Mouse (Mus musculus): ENCODE data around the gene Hivep3. TPM values are rescaled to one million over a fixed set of nuclear protein-coding genes. Genes with fewer than 3 reads are reported as not detected.

Hivep3 gene
- total RNA-seq, 2 experiments from 2014 or later, result 0.15 to 2.1 TPM

- no peak for ATAC-seq (replicated peaks; ENCODE audit: low FRiP score, poor library complexity, severe bottlenecking)
These were observed 26.1 kb downstream of the Hivep3 start for GRCm38 (mm10) chr4:119759574-119760233.

GRCm38 (mm10) chr4:119760820-119761219 lies 27.2 kb downstream of the Hivep3 start:
- no peak; the same call in 1 of the 2 replicates for ATAC-seq (replicated peaks; ENCODE audit: low FRiP score, poor library complexity, severe bottlenecking)

DNA sequence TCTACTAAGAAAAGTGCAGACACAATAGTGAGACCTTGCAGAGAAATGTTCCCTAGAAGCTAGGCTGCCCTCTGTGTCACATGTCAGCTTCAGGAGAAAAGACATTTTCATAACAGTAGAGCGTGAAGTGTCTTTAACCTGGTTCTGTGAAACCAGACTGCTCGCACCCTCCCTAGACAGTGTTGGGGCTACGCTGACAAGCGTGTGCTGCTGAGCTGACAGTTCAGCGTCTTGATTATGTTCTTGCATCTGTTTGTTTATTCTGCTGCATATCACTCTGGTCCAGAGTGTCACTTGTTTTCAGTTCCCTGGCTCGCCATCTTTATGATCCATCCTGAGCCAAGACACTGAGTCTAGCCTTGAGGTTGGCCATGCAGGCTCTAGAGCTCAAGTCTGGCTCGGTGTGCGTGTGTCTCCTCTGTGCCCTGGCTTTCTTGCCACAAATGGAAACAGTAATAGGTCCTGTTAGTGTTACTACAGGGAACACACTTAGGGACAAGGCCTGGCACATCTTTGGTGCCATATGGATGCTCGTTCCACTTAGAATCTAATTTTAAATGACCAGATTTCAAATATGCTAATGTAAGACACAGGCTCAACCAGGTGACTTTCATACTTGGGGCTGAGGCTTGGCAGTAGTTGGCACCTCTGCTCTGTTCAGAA lies 28.0 kb downstream of the Hivep3 start:
- ATAC-seq (replicated peaks; ENCODE audit: low FRiP score, poor library complexity, severe bottlenecking), result no peak

DNA sequence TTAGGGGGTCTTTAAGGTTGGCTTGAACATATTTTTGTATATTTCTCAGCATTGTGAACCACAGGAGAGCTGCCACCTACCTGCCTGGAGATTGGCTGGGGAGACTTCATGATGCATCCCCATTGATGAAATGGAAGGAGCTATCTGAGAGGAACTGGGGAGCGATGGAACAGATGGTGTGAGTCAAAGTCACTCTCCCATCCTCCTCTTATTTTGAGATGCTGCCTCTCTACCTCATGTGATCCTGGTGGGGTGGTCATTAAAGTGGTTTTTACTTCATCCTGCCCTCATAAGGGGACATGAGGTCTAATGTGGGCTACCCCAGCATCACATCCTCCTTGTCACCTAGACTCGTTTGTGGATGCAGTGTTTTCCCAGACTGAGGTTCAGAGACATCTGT lies 28.6 kb downstream of the Hivep3 start:
- no peak for ATAC-seq (replicated peaks; ENCODE audit: low FRiP score, poor library complexity, severe bottlenecking)

DNA sequence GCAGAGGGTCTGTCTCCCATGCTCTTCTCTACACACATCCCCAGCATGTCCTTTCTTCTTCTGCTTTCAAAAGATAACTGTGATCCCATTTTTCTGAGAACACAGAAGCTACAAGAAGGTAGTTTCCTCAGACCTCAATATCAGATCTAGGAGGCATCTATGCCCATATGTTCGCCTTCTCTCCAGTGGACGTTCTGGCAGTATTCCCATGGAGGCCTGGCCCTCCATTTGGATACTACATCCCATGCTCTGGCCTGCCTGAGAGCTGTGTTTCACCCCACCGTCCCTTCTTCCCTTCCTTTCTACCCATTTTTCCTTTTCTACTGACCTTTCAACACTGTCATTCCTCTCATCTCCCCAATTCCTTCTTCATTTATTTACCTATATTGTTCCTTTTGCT lies 34.5 kb downstream of the Hivep3 start:
- ATAC-seq (replicated peaks; ENCODE audit: low FRiP score, poor library complexity, severe bottlenecking), result no peak

DNA sequence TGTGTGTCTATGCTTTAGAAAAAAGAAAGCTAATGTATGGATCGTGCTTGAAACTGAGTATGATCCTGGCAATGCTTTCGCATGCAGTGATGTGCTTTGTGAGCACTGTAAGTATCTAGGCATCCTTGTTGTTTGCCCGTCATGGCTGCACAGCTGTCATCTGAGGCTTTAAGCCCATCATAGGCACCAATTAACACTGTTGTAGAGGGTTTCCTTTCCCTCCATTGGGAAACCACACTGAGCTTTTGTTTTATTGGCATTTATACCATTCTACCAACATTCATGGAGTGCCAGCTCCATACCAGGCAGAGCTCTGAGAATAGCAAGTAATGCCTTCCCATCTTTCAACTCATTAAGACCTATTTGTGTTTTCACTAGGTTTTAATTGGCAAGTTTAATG lies 42.3 kb downstream of the Hivep3 start:
- no peak for ATAC-seq (replicated peaks; ENCODE audit: low FRiP score, poor library complexity, severe bottlenecking)

GRCm38 (mm10) chr4:119777146-119777545 lies 43.6 kb downstream of the Hivep3 start:
- no peak for ATAC-seq (replicated peaks; ENCODE audit: low FRiP score, poor library complexity, severe bottlenecking)

DNA sequence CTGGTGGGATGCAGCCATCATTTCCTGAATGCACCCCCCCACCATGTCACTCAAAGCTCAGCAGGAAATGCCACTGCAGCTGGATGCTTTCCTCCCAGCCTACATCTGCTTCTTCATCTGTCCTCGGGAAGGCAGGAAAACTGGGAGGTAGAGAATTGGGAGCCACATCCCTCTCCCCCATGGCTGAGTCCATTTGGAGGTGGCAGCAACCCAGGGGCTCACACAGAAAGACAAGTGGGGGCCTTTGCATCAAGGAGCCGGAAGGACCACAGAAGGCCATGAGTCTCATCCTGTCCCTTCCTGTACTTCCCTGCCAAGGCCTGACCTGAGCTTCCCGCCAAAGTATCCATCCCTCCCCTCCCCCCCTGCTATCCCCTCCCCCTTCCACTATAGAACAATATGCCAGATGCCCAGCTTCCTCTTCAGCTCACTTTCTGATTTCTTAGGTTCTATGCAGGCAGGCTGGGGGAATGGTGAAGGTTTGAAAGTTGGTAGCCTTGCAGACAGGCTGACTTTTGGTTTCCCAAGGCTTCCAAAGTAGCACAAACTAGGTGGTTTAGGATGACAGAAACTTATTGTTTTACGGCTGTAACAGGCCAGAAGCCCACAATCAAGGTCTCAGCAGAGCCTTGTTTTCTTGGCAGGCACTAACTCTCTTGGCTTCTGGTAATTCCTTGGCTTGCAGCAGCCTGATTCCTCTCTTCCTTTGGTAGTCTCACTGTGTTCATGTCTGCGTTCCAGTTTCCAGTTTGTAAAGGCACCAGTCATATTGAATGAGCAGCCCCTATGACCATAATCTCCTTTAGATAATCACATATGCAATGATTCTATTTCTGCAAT lies 46.2 kb downstream of the Hivep3 start:
- ATAC-seq (replicated peaks; ENCODE audit: low FRiP score, poor library complexity, severe bottlenecking), result no peak

GRCm38 (mm10) chr4:119780881-119781280 lies 47.3 kb downstream of the Hivep3 start:
- no peak for ATAC-seq (replicated peaks; ENCODE audit: low FRiP score, poor library complexity, severe bottlenecking)

DNA sequence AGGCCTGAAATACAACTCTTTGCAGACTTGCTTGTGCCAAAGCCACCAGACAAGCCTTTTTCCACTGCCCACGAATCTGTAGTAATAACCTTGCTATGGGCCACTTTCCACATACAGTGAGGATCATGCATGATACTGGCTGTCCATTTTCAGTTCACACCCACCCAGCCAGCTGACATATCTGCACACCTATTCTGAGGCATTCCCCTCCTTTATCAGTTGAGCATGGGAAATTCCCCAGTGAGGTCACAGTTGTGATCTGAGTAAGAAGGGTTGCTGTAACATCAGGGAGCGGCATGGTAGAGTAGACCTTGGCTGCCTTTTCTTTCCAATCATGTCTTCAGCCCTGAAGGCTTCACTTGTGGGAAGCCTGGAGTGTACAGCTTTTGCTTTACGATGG lies 51.4 kb downstream of the Hivep3 start:
- ATAC-seq (replicated peaks; ENCODE audit: low FRiP score, poor library complexity, severe bottlenecking), result no peak

DNA sequence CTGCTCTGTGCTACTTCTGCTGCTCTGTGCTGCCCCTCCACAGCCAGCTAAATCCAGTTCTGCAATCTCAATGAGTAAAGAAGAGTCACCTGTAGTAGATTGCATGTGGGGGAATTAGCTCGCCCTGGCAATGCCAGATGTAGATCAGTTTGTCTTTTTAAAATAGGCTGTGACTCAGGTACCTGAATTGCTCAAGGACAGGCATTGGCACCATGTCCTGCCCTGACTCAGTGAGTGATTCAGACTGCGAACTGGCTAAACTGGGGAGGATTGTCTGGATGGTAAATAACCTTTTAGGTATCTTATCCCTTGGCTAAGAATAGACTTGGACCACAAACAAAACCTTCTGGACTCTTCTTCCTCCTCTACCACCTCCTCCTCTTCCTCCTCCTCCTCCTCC lies 52.7 kb downstream of the Hivep3 start:
- no peak for ATAC-seq (replicated peaks; ENCODE audit: low FRiP score, poor library complexity, severe bottlenecking)

DNA sequence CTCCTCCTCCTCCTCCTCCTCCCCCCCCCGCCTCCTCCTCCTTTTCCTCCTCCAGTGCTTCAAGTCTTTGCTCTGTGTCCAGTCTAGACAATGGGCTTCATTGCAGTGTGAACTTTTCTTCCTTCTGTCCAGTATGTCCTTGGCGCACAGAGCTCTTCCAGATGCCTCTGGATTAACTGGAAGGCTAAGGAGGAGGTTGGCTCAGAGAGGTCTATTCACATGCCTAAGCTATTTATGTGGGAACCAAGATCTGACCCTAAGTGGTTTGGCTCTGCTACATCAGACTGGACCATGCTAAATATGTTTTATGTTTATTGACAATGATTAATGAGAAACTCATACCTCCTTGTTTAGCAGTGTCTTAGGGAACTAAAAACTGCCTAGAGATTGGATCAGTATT lies 53.1 kb downstream of the Hivep3 start:
- no peak for ATAC-seq (replicated peaks; ENCODE audit: low FRiP score, poor library complexity, severe bottlenecking)

DNA sequence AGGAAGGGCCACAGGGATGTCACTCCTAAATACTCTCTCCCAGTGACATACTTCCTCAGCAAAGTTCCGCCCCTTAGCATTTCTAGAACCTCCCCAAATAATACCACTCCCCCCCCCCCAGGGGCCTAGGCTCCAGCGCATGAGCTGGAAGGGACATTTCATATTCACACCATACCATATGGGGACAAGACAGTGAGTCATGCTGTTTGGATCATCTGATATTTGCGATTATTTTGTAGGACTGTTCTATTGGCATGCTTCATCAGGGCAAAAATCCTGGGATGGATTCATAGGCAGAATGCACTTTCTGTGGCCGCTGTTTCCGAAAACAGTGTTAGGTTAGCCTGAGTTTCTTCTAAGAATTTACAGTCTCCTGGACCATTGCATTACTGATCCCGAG lies 55.2 kb downstream of the Hivep3 start:
- ATAC-seq (replicated peaks; ENCODE audit: low FRiP score, poor library complexity, severe bottlenecking), result no peak

DNA sequence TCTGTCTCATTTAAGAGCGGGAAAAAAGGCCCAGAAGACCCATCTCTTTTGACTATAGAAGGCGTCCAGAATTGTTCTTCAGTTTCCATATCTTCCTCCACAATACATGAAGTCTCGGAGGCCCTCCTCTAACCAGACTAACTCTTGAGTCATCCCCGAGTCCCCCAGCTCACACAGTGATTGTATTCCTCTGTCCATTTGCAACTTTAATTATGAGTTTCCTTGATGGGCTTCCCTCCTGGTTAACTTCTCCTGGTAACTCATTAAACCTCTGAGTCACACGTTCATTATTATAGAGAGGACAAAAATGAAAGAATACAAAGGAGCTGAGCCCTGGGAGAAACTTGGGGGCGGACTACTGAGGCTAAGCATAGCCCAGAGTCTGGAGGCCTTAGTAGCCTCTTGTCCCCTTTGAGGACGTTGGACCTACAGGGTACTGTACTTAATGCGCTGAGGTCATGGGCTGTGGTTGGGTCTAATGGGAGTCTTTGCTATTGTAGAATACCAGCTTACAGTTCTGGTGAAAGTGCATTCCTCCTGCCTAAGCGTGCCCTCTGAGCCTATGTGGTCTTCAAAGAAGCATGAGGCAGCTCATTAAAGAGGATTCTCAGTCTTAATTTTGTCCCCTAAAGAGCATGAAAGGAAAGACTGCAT lies 56.0 kb downstream of the Hivep3 start:
- ATAC-seq (replicated peaks; ENCODE audit: low FRiP score, poor library complexity, severe bottlenecking), result no peak

GRCm38 (mm10) chr4:119798891-119799290 lies 65.3 kb downstream of the Hivep3 start:
- ATAC-seq (replicated peaks; ENCODE audit: low FRiP score, poor library complexity, severe bottlenecking), result no peak

DNA sequence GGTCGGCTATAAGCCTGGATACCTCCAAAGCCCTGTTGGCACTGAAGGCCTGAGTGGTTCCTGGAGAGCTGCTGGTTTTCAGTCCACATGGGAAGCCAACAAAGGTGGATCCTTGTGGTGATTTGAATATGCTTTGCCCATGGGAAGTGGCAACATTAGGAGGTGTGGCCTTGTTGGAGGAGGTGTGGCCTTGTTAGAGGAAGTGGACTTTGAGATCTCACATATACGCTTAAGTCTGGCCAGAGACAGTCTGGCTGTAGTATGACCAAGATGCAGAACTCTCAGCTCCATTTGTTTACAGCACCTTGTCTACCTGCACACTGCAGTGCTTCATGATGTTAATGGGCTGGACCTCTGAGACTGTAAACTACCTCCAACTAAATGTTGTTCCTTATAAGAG lies 73.0 kb downstream of the Hivep3 start:
- no peak for ATAC-seq (replicated peaks; ENCODE audit: low FRiP score, poor library complexity, severe bottlenecking)

GRCm38 (mm10) chr4:119807359-119807758 lies 73.8 kb downstream of the Hivep3 start:
- no peak for ATAC-seq (replicated peaks; ENCODE audit: low FRiP score, poor library complexity, severe bottlenecking)

GRCm38 (mm10) chr4:119809245-119809644 lies 75.7 kb downstream of the Hivep3 start:
- ATAC-seq (replicated peaks; ENCODE audit: low FRiP score, poor library complexity, severe bottlenecking), result no peak

DNA sequence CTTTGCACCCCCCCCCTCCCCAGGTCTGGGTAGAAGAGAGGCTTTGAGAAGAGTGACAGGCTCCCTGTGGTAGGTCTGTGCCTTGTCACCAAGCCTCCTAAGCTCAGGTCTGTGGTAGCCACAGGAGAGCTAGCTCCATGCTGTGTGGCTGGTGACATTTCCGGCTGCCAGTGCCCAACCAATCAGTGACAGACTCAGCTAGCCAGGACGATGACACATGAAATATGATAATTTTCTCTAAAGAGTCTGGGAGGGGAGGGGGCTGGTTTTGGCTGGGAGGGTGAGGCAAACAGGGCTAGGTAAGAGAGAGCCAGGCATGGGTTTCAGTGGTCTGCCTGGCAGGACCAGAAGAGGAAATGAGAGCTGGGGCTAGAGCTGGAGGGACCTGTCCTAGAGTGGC lies 79.2 kb downstream of the Hivep3 start:
- ATAC-seq (replicated peaks; ENCODE audit: low FRiP score, poor library complexity, severe bottlenecking), result no peak

DNA sequence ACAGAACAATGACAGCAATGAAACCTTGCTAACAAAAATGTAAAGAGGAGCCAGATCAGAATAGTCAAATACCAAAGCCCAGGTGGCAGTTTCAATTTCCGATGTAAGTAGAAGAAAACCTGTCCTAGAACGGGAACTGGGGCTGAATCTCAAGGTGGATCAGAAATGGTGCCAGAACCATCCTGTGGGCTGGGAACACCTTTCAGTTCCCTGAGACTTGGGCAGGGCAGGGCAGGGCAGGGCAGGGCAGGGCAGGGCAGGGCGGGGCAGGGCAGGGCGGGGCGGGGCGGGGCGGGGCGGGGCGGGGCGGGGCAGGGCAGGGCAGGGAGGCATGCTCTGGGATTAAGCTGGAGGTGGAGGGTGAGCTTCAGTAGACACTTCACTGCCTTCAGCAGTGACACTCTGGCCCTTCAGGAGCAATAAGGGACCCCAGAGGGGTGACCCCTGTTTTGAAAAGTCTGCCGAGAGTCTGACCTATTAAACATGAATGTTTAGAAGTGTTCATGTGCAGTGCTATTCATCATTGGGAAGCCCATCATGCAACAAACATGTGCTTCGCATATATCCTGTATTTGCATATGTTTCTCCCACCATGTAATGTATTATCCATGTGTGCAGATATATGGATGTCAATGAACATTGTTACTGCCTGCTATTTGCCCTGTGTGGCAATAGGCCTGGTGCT lies 80.1 kb downstream of the Hivep3 start:
- no peak for ATAC-seq (replicated peaks; ENCODE audit: low FRiP score, poor library complexity, severe bottlenecking)

All from erythroid progenitor cell, adult 5-6 weeks (primary cell).